Mouse (Mus musculus): ENCODE measurements at regions not wholly inside any gene's neighbourhood (a gene's known extent, or its start where the extent isn't known, plus 50 kb on each side); places are given as distances from the start of the nearest gene placed in this dataset.

DNA sequence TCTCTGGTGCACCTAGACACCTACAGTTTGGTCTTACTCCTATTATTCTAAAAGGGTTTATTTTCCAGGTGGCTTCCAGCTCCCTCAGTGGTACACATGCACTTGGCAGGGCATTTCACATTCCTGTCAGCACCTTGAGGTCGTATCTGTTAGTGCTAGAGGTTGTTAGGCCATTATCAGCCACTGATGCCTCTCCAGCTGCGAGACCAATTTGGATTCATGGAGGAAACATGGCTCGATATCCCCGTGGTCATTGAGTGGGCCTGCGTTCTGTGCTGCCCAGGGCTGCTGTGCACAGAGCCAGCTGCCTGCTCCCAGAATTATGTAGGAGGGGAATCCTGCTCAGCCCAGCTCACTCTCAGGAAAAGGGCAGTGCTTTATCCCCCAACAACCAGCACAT, 60.1 kb upstream of the Irx1 start:
- H3K4me3 ChIP-seq (ENCODE audit: low read depth, low read length), result no peak overlapping the region
- H3K27me3 ChIP-seq (replicated peaks; ENCODE audit: control insufficient read depth, insufficient read depth, low read length), result no peaks in the 10 kb centered on the region
- no peaks in the 10 kb centered on the region for H3K36me3 ChIP-seq (ENCODE audit: control insufficient read depth, insufficient read depth, low read length)
- 83% methylated on average over 5 of the region's 5 CpGs for WGBS
- H3K9me3 ChIP-seq (replicated peaks; ENCODE audit: control insufficient read depth, low read length), result no peaks in the 10 kb centered on the region; the same call in 1 of the 2 replicates
- H3K4me2 ChIP-seq (ENCODE audit: low read length), result no peak overlapping the region
- DNase-seq (ENCODE audit: low spot score) (no peak), ATAC-seq (no peak)
- no peak overlapping the region for H3K27ac ChIP-seq (ENCODE audit: low read depth, low read length)
- no peaks in the 10 kb centered on the region for H3K4me1 ChIP-seq (ENCODE audit: control insufficient read depth, insufficient read depth, low read length)
- no peak overlapping the region for H3K9ac ChIP-seq (ENCODE audit: low read length)

DNA sequence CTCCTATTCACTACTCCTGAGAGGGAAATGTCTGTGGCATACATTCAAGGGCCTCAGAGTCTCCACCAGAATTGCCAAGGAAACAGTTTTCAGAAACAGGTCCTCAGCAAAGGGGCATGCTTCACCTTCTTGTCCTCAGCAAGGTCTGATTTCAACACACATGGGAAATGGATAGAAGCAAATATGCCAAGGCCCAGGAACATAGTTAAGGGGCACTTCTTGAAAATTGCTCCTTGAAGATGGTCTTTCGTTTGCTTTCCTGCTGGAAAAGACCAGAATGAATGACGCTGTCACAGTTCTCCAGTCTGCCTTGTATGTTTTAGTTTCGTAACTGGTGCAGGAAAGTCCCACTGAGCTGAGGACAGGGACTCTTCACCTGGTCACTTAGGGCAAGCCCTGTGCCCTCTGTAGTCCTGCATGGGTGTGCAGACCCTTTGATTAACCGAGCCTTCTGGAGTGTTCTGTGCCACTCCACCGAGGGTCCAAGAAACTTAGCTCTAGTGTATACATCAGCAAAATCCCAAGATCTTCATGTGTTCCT, 80.5 kb upstream of the Irx1 start:
- Histone ChIP-seq H3K4me1 (ENCODE audit: control insufficient read depth, insufficient read depth, low read length) (no peaks in the 10 kb centered on the region), H3K9ac (ENCODE audit: low read length) (no peak overlapping the region), H3K36me3 (ENCODE audit: control insufficient read depth, insufficient read depth, low read length) (no peaks in the 10 kb centered on the region), H3K4me2 (ENCODE audit: low read length) (no peak overlapping the region), H3K9me3 (replicated peaks; ENCODE audit: control insufficient read depth, low read length) (no peaks in the 10 kb centered on the region), H3K4me3 (ENCODE audit: low read depth, low read length) (no peak overlapping the region), H3K27ac (ENCODE audit: low read depth, low read length) (no peak overlapping the region), H3K27me3 (replicated peaks; ENCODE audit: control insufficient read depth, insufficient read depth, low read length) (no peaks in the 10 kb centered on the region)
- no peak for DNase-seq (ENCODE audit: low spot score)
- ATAC-seq, result no peak
- WGBS, result 91% methylated on average over 5 of the region's 5 CpGs

DNA sequence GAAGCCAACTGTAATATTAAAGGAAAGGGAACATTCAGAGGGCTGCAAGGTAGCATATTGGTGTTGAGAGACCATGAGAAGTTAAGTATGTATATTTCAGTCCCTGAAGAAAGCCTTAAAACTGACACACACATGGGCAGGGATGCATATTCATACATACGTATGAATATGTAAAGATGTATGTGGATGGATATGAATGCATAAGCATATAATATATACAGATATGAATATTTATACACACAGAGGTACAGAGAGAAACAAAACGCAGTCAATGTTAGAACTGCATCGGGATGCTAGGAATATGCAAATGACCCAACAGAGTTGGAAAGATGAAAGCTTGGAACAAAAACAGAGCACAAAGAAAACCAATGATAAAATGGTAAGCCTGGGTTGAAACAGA, 92.9 kb upstream of the Irx1 start:
- Histone ChIP-seq H3K36me3 (ENCODE audit: control insufficient read depth, insufficient read depth, low read length) (no peaks in the 10 kb centered on the region), H3K4me2 (ENCODE audit: low read length) (no peak overlapping the region), H3K27ac (ENCODE audit: low read depth, low read length) (no peak overlapping the region), H3K4me3 (ENCODE audit: low read depth, low read length) (no peak overlapping the region), H3K27me3 (replicated peaks; ENCODE audit: control insufficient read depth, insufficient read depth, low read length) (no peaks in the 10 kb centered on the region), H3K9ac (ENCODE audit: low read length) (no peak overlapping the region), H3K9me3 (replicated peaks; ENCODE audit: control insufficient read depth, low read length) (no peaks in the 10 kb centered on the region), H3K4me1 (ENCODE audit: control insufficient read depth, insufficient read depth, low read length) (no peaks in the 10 kb centered on the region)
- DNase-seq (ENCODE audit: low spot score), result no peak
- ATAC-seq, result no peak
- 91% methylated on average over 3 of the region's 3 CpGs for WGBS

DNA sequence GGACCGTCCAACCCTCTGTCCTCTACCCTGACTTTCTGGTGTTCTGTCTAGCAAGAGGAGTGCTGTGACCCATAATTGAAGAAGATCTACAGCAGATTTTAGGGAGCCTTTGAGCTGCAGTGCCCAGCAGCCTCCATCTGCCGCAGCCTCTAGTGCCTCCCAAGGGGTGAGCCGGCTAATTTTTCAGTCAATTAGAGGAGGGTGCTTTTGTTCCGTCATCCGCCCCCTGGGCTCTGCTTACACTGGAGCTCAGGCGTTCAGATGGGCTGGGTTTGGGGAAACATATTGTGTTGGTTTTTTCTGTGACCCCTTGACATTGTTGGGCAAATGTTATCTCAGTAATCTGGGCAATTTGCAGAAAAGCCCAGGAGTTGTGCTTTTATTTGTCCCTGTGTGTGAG, 98.1 kb upstream of the Irx1 start:
- Histone ChIP-seq H3K4me3 (ENCODE audit: low read depth, low read length) (no peak overlapping the region), H3K4me1 (ENCODE audit: control insufficient read depth, insufficient read depth, low read length) (no peaks in the 10 kb centered on the region), H3K9ac (ENCODE audit: low read length) (no peak overlapping the region), H3K9me3 (replicated peaks; ENCODE audit: control insufficient read depth, low read length) (no peaks in the 10 kb centered on the region), H3K27ac (ENCODE audit: low read depth, low read length) (no peak overlapping the region), H3K4me2 (ENCODE audit: low read length) (no peak overlapping the region), H3K27me3 (replicated peaks; ENCODE audit: control insufficient read depth, insufficient read depth, low read length) (no peaks in the 10 kb centered on the region), H3K36me3 (ENCODE audit: control insufficient read depth, insufficient read depth, low read length) (no peaks in the 10 kb centered on the region)
- ATAC-seq (no peak), DNase-seq (ENCODE audit: low spot score) (peak; percentile 31)
- WGBS, result 25% methylated on average over 6 of the region's 6 CpGs

DNA sequence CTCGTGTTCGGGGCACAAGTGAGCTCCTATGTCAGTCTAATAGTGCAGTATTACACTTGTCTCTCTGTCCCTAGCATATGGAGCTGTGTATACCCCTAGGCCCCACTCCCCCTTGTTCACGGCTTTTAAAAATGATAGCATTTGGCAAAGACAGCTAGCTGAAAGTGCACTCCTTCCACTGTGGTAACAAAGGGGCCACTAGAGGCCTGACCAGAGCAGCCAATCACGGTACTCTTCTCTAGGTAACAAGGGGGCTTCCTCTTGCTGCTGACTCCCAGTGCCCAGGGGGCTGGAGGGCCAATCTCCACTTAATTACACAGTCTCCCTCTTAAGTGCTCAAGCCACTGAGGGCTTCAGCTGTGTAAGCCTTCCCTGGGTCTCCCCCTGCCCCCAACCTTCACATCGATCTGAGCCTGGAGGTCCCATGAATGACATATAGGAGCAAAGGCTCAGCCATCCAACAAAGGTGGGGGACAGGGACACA, 99.8 kb upstream of the Irx1 start:
- H3K9me3 ChIP-seq (replicated peaks; ENCODE audit: control insufficient read depth, low read length), result no peaks in the 10 kb centered on the region
- H3K27me3 ChIP-seq (replicated peaks; ENCODE audit: control insufficient read depth, insufficient read depth, low read length), result no peaks in the 10 kb centered on the region
- 44% methylated on average over 5 of the region's 5 CpGs for WGBS
- no peak overlapping the region for H3K4me3 ChIP-seq (ENCODE audit: low read depth, low read length)
- H3K27ac ChIP-seq (ENCODE audit: low read depth, low read length), result no peak overlapping the region
- peak; percentile 18; the same call in 1 of the 2 replicates for ATAC-seq
- no peak overlapping the region for H3K9ac ChIP-seq (ENCODE audit: low read length)
- DNase-seq (ENCODE audit: low spot score), result peak; percentile 6
- H3K4me2 ChIP-seq (ENCODE audit: low read length), result no peak overlapping the region
- no peaks in the 10 kb centered on the region for H3K4me1 ChIP-seq (ENCODE audit: control insufficient read depth, insufficient read depth, low read length)
- H3K36me3 ChIP-seq (ENCODE audit: control insufficient read depth, insufficient read depth, low read length), result no peaks in the 10 kb centered on the region

DNA sequence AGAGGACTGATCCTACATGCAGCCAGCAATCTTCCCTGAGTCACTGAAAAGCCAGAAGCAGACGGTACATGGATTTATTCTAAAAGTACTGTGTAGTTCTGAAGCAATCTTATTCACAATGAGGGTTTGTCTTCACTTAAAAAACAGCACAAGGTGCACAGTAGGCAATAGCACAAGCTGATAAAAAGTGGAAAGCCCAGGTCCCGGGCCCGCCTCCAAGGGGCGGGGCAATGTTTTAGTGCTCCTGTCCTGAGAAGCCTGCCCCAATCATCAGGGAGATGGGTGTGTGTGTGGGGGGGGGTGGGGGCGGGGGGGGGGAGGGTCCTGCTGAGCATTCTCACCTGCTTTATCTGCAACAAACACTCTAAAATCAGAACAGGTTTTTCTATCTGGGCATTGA, 133.1 kb upstream of the Irx1 start:
- no peak overlapping the region for H3K9ac ChIP-seq (ENCODE audit: low read length)
- H3K36me3 ChIP-seq (ENCODE audit: control insufficient read depth, insufficient read depth, low read length), result no peaks in the 10 kb centered on the region
- H3K4me1 ChIP-seq (ENCODE audit: control insufficient read depth, insufficient read depth, low read length), result no peaks in the 10 kb centered on the region
- no peak overlapping the region for H3K27ac ChIP-seq (ENCODE audit: low read depth, low read length)
- WGBS, result 59% methylated on average over 4 of the region's 5 CpGs
- no peak for ATAC-seq
- no peaks in the 10 kb centered on the region for H3K27me3 ChIP-seq (replicated peaks; ENCODE audit: control insufficient read depth, insufficient read depth, low read length)
- DNase-seq (ENCODE audit: low spot score), result no peak
- H3K4me2 ChIP-seq (ENCODE audit: low read length), result no peak overlapping the region
- H3K9me3 ChIP-seq (replicated peaks; ENCODE audit: control insufficient read depth, low read length), result no peaks in the 10 kb centered on the region
- H3K4me3 ChIP-seq (ENCODE audit: low read depth, low read length), result no peak overlapping the region

DNA sequence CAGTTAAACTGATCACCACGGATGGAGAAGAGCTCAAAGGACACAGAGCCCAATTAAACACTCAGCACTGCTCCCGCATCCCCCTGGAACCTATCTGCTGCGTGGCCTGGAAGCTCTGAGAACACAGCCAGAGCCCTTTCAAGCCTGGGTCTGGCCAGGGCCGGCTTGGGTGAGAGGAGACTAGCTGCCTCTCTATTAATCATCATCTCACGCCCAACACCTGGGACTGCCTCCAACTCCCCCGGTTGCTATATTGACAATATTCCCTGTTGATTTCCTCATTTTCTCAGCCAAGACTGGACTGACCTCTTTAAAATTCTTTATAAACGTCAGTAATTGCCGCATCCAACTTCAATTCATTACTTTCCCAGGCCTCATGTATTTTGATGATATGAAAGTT, 133.7 kb upstream of the Irx1 start:
- H3K4me3 ChIP-seq (ENCODE audit: low read depth, low read length), result no peak overlapping the region
- H3K27ac ChIP-seq (ENCODE audit: low read depth, low read length), result no peak overlapping the region
- WGBS, result 57% methylated on average over 8 of the region's 8 CpGs
- H3K9ac ChIP-seq (ENCODE audit: low read length), result no peak overlapping the region
- no peaks in the 10 kb centered on the region for H3K9me3 ChIP-seq (replicated peaks; ENCODE audit: control insufficient read depth, low read length)
- H3K4me1 ChIP-seq (ENCODE audit: control insufficient read depth, insufficient read depth, low read length), result no peaks in the 10 kb centered on the region
- H3K4me2 ChIP-seq (ENCODE audit: low read length), result no peak overlapping the region
- DNase-seq (ENCODE audit: low spot score) (peak; percentile 14), ATAC-seq (no peak)
- H3K27me3 ChIP-seq (replicated peaks; ENCODE audit: control insufficient read depth, insufficient read depth, low read length), result no peaks in the 10 kb centered on the region
- no peaks in the 10 kb centered on the region for H3K36me3 ChIP-seq (ENCODE audit: control insufficient read depth, insufficient read depth, low read length)

DNA sequence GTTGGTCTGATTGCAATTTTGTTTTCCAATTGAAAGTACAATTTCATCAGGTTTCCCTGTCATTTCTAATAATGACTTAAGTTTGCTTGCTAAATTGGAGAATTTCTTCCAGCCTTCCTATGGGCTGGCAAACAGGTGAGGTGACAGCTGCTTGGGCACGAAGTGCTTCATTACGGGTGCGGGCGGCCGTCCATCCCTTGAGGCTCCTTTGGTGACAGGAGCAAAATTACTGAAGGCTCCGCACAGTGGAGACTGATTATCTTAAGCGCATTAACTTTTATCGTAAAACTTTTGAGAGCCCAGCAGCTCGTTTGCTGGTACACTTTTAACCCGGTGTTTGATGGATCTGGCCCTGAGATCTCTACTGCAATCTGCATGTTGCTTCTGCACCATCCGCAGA, 134.3 kb upstream of the Irx1 start:
- DNase-seq (ENCODE audit: low spot score), result no peak
- 77% methylated on average over 11 of the region's 11 CpGs for WGBS
- Histone ChIP-seq H3K4me2 (ENCODE audit: low read length) (no peak overlapping the region), H3K27me3 (replicated peaks; ENCODE audit: control insufficient read depth, insufficient read depth, low read length) (no peaks in the 10 kb centered on the region), H3K9me3 (replicated peaks; ENCODE audit: control insufficient read depth, low read length) (no peaks in the 10 kb centered on the region), H3K9ac (ENCODE audit: low read length) (no peak overlapping the region), H3K4me1 (ENCODE audit: control insufficient read depth, insufficient read depth, low read length) (no peaks in the 10 kb centered on the region), H3K27ac (ENCODE audit: low read depth, low read length) (no peak overlapping the region), H3K4me3 (ENCODE audit: low read depth, low read length) (no peak overlapping the region), H3K36me3 (ENCODE audit: control insufficient read depth, insufficient read depth, low read length) (no peaks in the 10 kb centered on the region)
- no peak for ATAC-seq

DNA sequence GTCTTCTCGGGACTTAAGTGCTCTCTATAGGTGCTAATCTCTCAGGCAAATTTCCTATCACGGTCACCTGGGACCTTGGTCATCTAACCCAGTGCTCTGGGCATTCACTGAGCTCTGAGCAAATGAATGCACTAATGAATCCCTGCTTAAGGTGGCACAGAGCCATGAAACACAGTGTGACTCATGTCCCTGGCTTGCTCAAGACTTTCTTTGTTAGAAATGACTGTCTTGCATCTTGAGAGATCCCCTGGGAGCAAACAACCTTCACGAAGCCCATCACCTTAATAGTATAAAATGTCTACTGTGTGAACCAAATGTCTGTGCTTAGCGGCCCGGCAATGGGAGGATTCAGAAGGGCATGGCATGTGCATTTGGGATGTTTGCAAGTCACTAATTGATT, 137.2 kb upstream of the Irx1 start:
- no peaks in the 10 kb centered on the region for H3K27me3 ChIP-seq (replicated peaks; ENCODE audit: control insufficient read depth, insufficient read depth, low read length)
- no peaks in the 10 kb centered on the region for H3K9me3 ChIP-seq (replicated peaks; ENCODE audit: control insufficient read depth, low read length)
- DNase-seq (ENCODE audit: low spot score) (no peak), ATAC-seq (no peak)
- no peaks in the 10 kb centered on the region for H3K4me1 ChIP-seq (ENCODE audit: control insufficient read depth, insufficient read depth, low read length)
- H3K36me3 ChIP-seq (ENCODE audit: control insufficient read depth, insufficient read depth, low read length), result no peaks in the 10 kb centered on the region
- H3K4me3 ChIP-seq (ENCODE audit: low read depth, low read length), result no peak overlapping the region
- no peak overlapping the region for H3K4me2 ChIP-seq (ENCODE audit: low read length)
- H3K27ac ChIP-seq (ENCODE audit: low read depth, low read length), result no peak overlapping the region
- no peak overlapping the region for H3K9ac ChIP-seq (ENCODE audit: low read length)
- 63% methylated on average over 5 of the region's 5 CpGs for WGBS

Measured in forebrain, embryonic 14.5 days (tissue).